Mouse (Mus musculus): ENCODE data around the gene Pygm. TPM values are rescaled to one million over a fixed set of nuclear protein-coding genes. Genes with fewer than 3 reads are reported as not detected.

The Pygm gene
- polyA plus RNA-seq, 1 experiment from 2014 or later: 2.2 TPM

- Histone ChIP-seq H3K36me3 (peaks cover 17% of the 10 kb centered on the region), H3K4me1 (replicated peaks) (peaks cover 25% of the 10 kb centered on the region), H3K4me3 (replicated peaks) (no peak overlapping the region), H3K9me3 (no peaks in the 10 kb centered on the region), H3K9ac (replicated peaks) (no peak overlapping the region), H3K4me2 (replicated peaks) (no peak overlapping the region), H3K27me3 (no peaks in the 10 kb centered on the region), H3K27ac (no peak overlapping the region)
- ATAC-seq: no peak
- WGBS: 92% methylated on average over 3 of the region's 3 CpGs
These were observed 22.9 kb upstream of the Pygm start for GRCm38 (mm10) chr19:6361291-6361690.

- peak overlapping the region; percentile 99 for H3K4me3 ChIP-seq (replicated peaks)
- peaks cover 41% of the 10 kb centered on the region for H3K4me1 ChIP-seq (replicated peaks)
- H3K27me3 ChIP-seq: no peaks in the 10 kb centered on the region
- peak overlapping the region; percentile 99 for H3K27ac ChIP-seq
- no peak for ATAC-seq
- H3K9me3 ChIP-seq: no peaks in the 10 kb centered on the region
- peak overlapping the region; percentile 99 for H3K9ac ChIP-seq (replicated peaks)
- 2% methylated on average over 11 of the region's 11 CpGs for WGBS
- peak overlapping the region; percentile 56 for H3K4me2 ChIP-seq (replicated peaks)
- H3K36me3 ChIP-seq: peaks cover 34% of the 10 kb centered on the region
These were observed 21.1 kb upstream of the Pygm start for GRCm38 (mm10) chr19:6363091-6363410.

GRCm38 (mm10) chr19:6363411-6364240 lies 20.6 kb upstream of the Pygm start, which contains the start of gene Sf1:
TSS of gene Sf1 (plus strand) at chr19:6363690.
- Histone ChIP-seq H3K4me1 (replicated peaks) (peaks cover 41% of the 10 kb centered on the region), H3K4me3 (replicated peaks) (peak within 1 kb of the TSS; percentile 99), H3K4me2 (replicated peaks) (peak within 1 kb of the TSS; percentile 97), H3K9me3 (no peaks in the 10 kb centered on the region), H3K36me3 (peaks cover 39% of the 10 kb centered on the region), H3K9ac (replicated peaks) (peak within 1 kb of the TSS; percentile 99), H3K27ac (peak within 1 kb of the TSS; percentile 99), H3K27me3 (no peaks in the 10 kb centered on the region)
- WGBS: 1% methylated on average over 84 of the region's 85 CpGs
- ATAC-seq: peak; percentile 98

- no peak for ATAC-seq
- H3K36me3 ChIP-seq: peaks cover 45% of the 10 kb centered on the region
- WGBS: under 1% methylated on average over 55 of the region's 55 CpGs
These were observed 19.9 kb upstream of the Pygm start for GRCm38 (mm10) chr19:6364317-6364725.

GRCm38 (mm10) chr19:6364842-6365241 lies 19.4 kb upstream of the Pygm start:
- Histone ChIP-seq H3K4me2 (replicated peaks) (peak overlapping the region; percentile 97), H3K4me1 (replicated peaks) (peaks cover 41% of the 10 kb centered on the region), H3K36me3 (peaks cover 49% of the 10 kb centered on the region), H3K27ac (peak overlapping the region; percentile 99; the same call in 1 of the 2 replicates), H3K27me3 (no peaks in the 10 kb centered on the region), H3K9ac (replicated peaks) (peak overlapping the region; percentile 99), H3K9me3 (no peaks in the 10 kb centered on the region), H3K4me3 (replicated peaks) (peak overlapping the region; percentile 99)
- ATAC-seq: no peak
- 11% methylated on average over 2 of the region's 2 CpGs for WGBS

More at GRCm38 (mm10) chr19:6364317-6364725, 19.9 kb upstream of the Pygm start:
- H3K9me3 ChIP-seq: no peaks in the 10 kb centered on the region
- H3K27me3 ChIP-seq: no peaks in the 10 kb centered on the region
- peak overlapping the region; percentile 97 for H3K4me2 ChIP-seq (replicated peaks)
- H3K9ac ChIP-seq (replicated peaks): peak overlapping the region; percentile 99
- H3K4me1 ChIP-seq (replicated peaks): peaks cover 41% of the 10 kb centered on the region
- peak overlapping the region; percentile 99 for H3K4me3 ChIP-seq (replicated peaks)
- H3K27ac ChIP-seq: peak overlapping the region; percentile 99

- no peaks in the 10 kb centered on the region for H3K27me3 ChIP-seq
- H3K4me3 ChIP-seq (replicated peaks): no peak overlapping the region
- H3K9me3 ChIP-seq: no peaks in the 10 kb centered on the region
- H3K27ac ChIP-seq: no peak overlapping the region
- peaks cover 27% of the 10 kb centered on the region for H3K4me1 ChIP-seq (replicated peaks)
- no peak for ATAC-seq
- WGBS: 95% methylated on average over 2 of the region's 2 CpGs
- no peak overlapping the region for H3K9ac ChIP-seq (replicated peaks)
- H3K36me3 ChIP-seq: peaks cover 93% of the 10 kb centered on the region
- no peak overlapping the region for H3K4me2 ChIP-seq (replicated peaks)
These were observed 14.0 kb upstream of the Pygm start for GRCm38 (mm10) chr19:6370175-6370574.

GRCm38 (mm10) chr19:6372433-6372832 lies 11.8 kb upstream of the Pygm start:
- Histone ChIP-seq H3K27me3 (no peaks in the 10 kb centered on the region), H3K36me3 (peaks cover 95% of the 10 kb centered on the region), H3K4me3 (replicated peaks) (no peak overlapping the region), H3K27ac (no peak overlapping the region), H3K9me3 (no peaks in the 10 kb centered on the region), H3K4me2 (replicated peaks) (no peak overlapping the region), H3K4me1 (replicated peaks) (peaks cover 12% of the 10 kb centered on the region), H3K9ac (replicated peaks) (no peak overlapping the region)
- no peak for ATAC-seq
- 92% methylated on average over 3 of the region's 3 CpGs for WGBS

GRCm38 (mm10) chr19:6373539-6374400 lies 10.4 kb upstream of the Pygm start:
- ATAC-seq: 0 out of 2 replicates have a peak, but pooled peaks have one; percentile 12

GRCm38 (mm10) chr19:6374571-6374970 lies 9.6 kb upstream of the Pygm start:
- H3K4me3 ChIP-seq (replicated peaks): no peak overlapping the region
- H3K27me3 ChIP-seq: no peaks in the 10 kb centered on the region
- H3K4me1 ChIP-seq (replicated peaks): peaks cover 13% of the 10 kb centered on the region
- H3K9me3 ChIP-seq: no peaks in the 10 kb centered on the region
- ATAC-seq: no peak
- no peak overlapping the region for H3K4me2 ChIP-seq (replicated peaks)
- no peak overlapping the region for H3K27ac ChIP-seq
- H3K36me3 ChIP-seq: peaks cover 96% of the 10 kb centered on the region
- no peak overlapping the region for H3K9ac ChIP-seq (replicated peaks)
- WGBS: 95% methylated on average over 10 of the region's 10 CpGs

More at GRCm38 (mm10) chr19:6373539-6374400, 10.4 kb upstream of the Pygm start:
- no peak overlapping the region for H3K9ac ChIP-seq (replicated peaks)
- no peaks in the 10 kb centered on the region for H3K9me3 ChIP-seq
- H3K27me3 ChIP-seq: no peaks in the 10 kb centered on the region
- peaks cover 95% of the 10 kb centered on the region for H3K36me3 ChIP-seq
- H3K4me2 ChIP-seq (replicated peaks): no peak overlapping the region
- no peak overlapping the region for H3K4me3 ChIP-seq (replicated peaks)
- H3K4me1 ChIP-seq (replicated peaks): peaks cover 13% of the 10 kb centered on the region
- WGBS: 65% methylated on average over 12 of the region's 12 CpGs
- no peak overlapping the region for H3K27ac ChIP-seq

GRCm38 (mm10) chr19:6375423-6376254 lies 8.6 kb upstream of the Pygm start:
- no peak overlapping the region for H3K4me2 ChIP-seq (replicated peaks)
- H3K4me1 ChIP-seq (replicated peaks): peaks cover 13% of the 10 kb centered on the region
- peaks cover 88% of the 10 kb centered on the region for H3K36me3 ChIP-seq
- no peak overlapping the region for H3K27ac ChIP-seq
- H3K9ac ChIP-seq (replicated peaks): no peak overlapping the region
- H3K9me3 ChIP-seq: no peaks in the 10 kb centered on the region
- 91% methylated on average over 41 of the region's 42 CpGs for whole genome bisulfite sequencing
- H3K4me3 ChIP-seq (replicated peaks): no peak overlapping the region
- peak; percentile 56 for ATAC-seq
- H3K27me3 ChIP-seq: no peaks in the 10 kb centered on the region

GRCm38 (mm10) chr19:6376255-6376564 lies 8.0 kb upstream of the Pygm start:
- H3K4me2 ChIP-seq (replicated peaks): no peak overlapping the region
- no peaks in the 10 kb centered on the region for H3K27me3 ChIP-seq
- H3K36me3 ChIP-seq: peaks cover 86% of the 10 kb centered on the region
- 69% methylated on average over 14 of the region's 14 CpGs for WGBS
- H3K4me1 ChIP-seq (replicated peaks): peaks cover 13% of the 10 kb centered on the region
- H3K9me3 ChIP-seq: no peaks in the 10 kb centered on the region
- H3K27ac ChIP-seq: no peak overlapping the region; the same call in 1 of the 2 replicates
- no peak for ATAC-seq
- no peak overlapping the region for H3K9ac ChIP-seq (replicated peaks)
- no peak overlapping the region for H3K4me3 ChIP-seq (replicated peaks)
